Mouse (Mus musculus) left cerebral cortex, adult 6 months (tissue): ENCODE measurements around the gene Gm21411. TPM values are rescaled to one million over a fixed set of nuclear protein-coding genes. Genes with fewer than 3 reads are reported as not detected.

Experiments
- long read RNA-seq, 2 experiments: library from polyadenylated mRNA; unstranded; transcript quantifications; one replicate each; pipeline ENCODE4 v2.0.0; 2019 to 2020
- polyA plus RNA-seq: library from polyadenylated mRNA; unstranded; fragments of <200 nt; fragmentation: Nextera tagmentation; gene quantifications from 2 replicates; pipeline ENCODE4 v1.2.3, GENCODE M21; 2021

Gm21411 gene
- not detected in 2 replicates for polyA plus RNA-seq
- long read RNA-seq, experiment 1, result 0 reads
- long read RNA-seq, experiment 2, result 0 reads

GRCm38 (mm10) chr4:146909386-146910137 is at the start of gene Gm21411:
Gene Gm21411, minus strand, starts transcription at chr4:146909590.

Other genes starting within 250 kb of the Gm21411 start
- not detected in 2 replicates for gene Zfp989, start 62.4 kb upstream of the Gm21411 start, polyA plus RNA-seq
- 0.03 TPM in 1 of 2 replicates, not detected in the other for gene Rex2, start 112.3 kb upstream of the Gm21411 start, polyA plus RNA-seq
- gene Zfp991, start 222.4 kb upstream of the Gm21411 start, polyA plus RNA-seq, result 1.9 and 2.3 TPM in 2 replicates